Mouse (Mus musculus): Measurements from ENCODE around the gene Serpinb6a.
"Not testable (repeated sequence)": the region's sequence is repeated elsewhere in the genome, so short reads cannot be mapped to it uniquely, and the experiment has no call there.

Gene Serpinb6a

GRCm38 (mm10) chr13:33966574-33966973 lies 36.0 kb downstream of the Serpinb6a start:
- DNase-seq, result no peak

DNA sequence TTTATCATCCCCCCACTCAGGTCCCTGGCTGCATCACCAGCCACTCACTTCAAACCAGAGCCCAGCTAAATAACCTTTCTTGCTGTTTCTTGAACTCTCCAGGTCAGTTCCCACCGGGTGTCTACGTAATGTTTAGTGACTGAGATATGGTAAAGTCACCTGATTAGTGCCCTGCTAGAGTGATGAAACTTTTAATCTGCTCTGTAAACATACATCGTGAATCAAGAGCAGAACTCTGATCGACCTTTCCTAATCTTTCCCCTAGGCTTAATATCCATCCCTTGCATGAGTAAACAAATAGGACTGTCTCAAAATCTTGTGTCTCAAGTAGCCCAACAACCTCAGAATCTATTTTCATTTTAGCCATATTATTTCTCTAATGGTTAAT lies 36.6 kb downstream of the Serpinb6a start:
- DNase-seq, result no peak

DNA sequence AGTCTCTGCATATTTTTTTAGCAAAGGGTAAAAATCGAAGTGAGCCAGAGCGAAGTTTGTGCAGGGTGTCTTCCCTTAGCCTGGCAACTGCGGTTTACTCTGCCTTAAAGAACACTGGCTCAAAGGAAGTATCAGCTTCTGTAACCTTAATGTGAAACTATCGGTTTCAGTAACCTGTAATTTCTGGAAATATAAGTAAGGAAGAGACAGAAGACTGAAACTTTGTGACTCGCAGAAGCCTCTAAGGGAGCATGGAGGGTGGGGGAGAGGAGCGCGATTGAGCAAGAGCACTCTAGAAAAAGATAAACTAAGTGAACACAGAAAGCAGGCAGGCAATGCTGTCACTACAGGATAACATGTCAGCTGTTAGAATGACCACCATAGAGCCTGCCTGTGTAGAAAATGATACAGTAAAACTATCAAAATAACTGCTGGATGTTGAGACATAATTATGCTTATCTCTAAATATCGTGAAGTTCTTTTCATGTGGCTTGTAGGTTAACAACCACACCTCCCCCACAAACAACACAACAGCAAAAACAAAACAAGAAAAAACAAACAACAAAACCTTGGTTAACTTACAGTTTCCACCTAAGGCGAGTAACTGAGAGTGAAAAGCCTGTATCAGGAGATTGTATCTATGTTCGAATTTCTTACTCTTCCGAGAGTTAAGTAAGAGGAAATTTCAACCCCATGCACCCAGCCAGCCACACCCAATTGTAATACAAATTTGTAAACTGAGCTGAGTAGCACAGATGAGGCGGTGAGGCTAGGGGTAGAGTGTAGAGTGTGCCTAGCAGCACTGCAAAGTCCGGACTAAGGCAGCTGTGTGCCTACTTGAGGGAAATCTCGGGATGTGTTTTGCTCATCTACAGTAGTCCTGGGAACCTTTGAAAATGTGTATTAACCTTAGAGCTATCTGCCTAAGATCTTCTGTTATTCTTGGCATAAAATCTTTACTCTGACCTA lies 37.3 kb downstream of the Serpinb6a start:
- peak in 1 of 2 experiments; percentile 4 for DNase-seq

GRCm38 (mm10) chr13:33964206-33965046 lies 38.2 kb downstream of the Serpinb6a start, which contains the start of gene Nqo2:
Gene Nqo2 (plus strand): TSS chr13:33964687.
- peak; percentile 42 to 45 for DNase-seq

DNA sequence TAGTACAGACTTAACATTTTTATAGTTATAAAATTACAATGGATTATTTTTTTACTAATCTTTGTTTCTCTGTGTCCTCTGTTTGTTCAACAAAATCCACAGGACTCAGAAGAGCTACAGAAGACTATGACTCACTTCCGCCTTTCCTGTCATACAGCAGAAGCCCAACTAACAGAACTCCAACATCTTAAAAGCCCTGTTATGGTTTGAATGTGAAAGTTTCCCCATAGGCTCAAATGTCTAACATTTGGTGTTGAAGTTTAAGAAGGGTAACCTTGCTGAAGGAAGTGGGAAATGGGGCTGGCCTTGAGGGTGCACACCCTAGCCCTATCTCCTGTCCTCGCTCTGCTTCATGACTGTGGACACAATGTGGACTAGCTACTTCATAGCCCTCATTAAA lies 42.8 kb downstream of the Serpinb6a start:
- DNase-seq, result no peak

DNA sequence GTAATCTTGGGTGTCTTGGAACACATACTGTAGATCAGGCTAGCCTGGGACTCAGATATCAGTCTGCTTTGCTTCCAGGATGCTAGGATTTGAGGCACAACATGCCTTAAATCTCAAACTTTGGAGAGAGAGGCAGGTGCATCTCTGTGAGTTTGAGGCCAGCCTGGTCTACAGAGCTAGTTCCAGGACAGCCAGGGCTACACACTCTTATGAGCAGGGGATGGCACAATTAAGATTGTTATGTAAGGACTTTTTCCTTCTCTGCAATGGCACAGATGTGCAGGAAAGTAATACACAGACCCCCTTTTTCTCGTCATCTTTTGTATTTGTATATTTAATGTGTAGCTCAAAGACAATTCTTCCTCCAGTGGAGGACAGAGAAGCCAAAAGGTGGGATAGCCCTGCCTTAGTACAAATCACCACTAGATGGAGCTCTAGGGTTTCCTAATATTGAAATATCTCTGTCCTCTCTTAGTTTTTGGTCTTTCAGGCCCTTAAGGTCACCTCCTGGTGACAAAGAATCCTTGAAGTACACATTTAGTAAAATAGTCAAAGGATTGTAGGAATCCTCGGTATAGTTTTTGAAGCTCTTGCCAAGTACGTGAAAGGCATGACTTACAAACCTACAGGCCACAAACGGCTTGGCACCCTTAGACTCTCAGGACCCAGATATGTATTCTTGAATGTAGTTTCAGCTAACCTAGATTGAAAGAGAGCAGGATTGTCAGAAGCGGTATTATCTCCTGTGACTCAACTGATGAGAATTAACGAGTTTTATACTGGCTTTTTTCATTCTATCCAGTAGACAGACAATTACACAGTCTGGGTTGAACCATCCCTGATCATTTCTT lies 45.8 kb downstream of the Serpinb6a start:
- DNase-seq, result peak; percentile 23 to 45

- no peak for DNase-seq
Measured at GRCm38 (mm10) chr13:33952947-33953346, 49.6 kb downstream of the Serpinb6a start.

GRCm38 (mm10) chr13:33952075-33952449 lies 50.5 kb downstream of the Serpinb6a start:
- DNase-seq, result no peak

- no peak for DNase-seq
Measured at GRCm38 (mm10) chr13:33951308-33952074, 51.1 kb downstream of the Serpinb6a start.

- peak; percentile 19 to 21 for DNase-seq
Measured at GRCm38 (mm10) chr13:33942212-33942779, 60.3 kb downstream of the Serpinb6a start.

DNA sequence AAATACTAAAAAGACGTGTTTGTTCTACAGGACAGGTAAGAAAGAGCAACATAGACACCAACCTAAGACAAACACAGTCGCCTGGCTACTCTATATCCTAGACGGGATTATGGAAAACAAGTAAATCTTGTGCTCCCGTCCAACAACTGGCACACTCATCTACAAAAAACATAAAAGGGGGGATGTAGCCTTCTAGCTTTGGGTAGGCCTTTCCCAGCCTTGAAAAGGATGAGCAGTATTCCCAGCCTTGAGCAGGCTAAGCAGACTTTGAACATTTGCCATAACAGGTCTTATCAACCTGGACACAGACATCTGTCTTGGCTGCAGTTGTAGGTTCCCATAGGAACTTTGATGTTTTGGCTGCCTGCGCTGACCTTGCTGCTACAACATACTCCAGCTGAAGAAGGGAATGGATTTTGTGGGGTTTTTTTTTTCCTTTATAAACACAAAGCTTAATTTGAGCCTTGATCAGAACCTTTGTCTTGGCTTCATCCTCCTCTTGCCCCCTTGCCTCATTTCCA lies 61.2 kb downstream of the Serpinb6a start:
- no peak for DNase-seq

- not testable (repeated sequence) for DNase-seq
Measured at GRCm38 (mm10) chr13:33937587-33937986, 65.0 kb downstream of the Serpinb6a start.

- DNase-seq, result no peak
Measured at GRCm38 (mm10) chr13:33937151-33937550, 65.4 kb downstream of the Serpinb6a start.

- no peak for DNase-seq
Measured at GRCm38 (mm10) chr13:33935465-33936181, 67.0 kb downstream of the Serpinb6a start.

DNA sequence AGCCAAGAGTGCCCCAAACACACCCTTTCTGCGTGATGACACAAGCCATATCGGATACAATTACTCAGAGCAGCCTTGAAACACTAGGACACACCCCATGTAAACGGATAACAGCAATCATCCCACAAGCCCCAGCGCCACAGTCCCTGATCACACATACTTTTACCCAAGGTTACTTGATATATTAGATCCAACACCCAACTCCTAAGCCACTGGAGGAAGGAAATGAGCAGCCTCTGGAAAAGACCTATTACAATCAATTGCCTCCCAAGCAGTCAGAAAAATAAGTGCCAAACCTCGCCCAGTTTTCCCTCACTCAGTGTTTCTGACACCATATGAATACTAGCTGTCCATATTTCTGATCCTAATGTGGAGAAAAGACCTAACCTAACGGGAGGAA lies 67.9 kb downstream of the Serpinb6a start:
- no peak for DNase-seq

DNA sequence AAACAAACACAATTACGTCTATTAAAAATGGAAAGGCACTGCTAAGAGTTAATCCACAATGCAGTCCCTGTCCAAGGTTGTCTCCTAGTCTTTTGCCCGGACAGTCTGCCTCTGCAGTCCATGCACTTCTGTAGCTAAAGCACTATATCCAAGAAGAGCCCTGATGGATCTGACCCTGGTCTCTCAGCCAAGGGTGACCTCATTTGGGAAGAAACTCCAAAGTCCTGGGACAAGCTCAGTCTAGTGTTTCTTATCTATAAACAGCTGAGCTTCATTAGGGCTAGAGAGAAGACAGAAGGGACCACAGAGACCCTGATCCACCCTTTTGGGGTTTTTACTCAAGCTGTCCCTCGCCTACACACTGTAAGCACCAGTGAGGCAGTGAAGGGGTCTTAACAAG lies 71.7 kb downstream of the Serpinb6a start:
- no peak for DNase-seq

DNA sequence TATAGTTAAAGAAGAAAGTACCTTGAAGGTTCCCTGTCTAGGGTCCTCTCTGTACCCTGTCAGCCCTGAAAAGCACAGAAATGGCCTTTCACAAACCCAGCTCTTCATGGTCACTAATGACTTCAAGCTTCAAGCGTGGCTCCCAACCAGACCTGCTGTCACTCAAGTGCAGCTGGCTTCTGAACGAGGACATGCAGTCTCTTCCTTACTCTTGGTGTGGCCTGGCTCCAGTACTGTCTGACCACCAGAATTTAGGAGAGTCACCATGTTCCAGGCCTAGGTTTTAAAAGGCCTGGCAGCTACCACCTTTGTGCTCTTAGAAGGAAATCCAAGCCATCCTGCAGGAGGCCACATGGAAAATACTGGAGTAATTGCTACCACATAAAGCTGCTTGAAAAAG lies 72.3 kb downstream of the Serpinb6a start:
- no peak for DNase-seq

DNA sequence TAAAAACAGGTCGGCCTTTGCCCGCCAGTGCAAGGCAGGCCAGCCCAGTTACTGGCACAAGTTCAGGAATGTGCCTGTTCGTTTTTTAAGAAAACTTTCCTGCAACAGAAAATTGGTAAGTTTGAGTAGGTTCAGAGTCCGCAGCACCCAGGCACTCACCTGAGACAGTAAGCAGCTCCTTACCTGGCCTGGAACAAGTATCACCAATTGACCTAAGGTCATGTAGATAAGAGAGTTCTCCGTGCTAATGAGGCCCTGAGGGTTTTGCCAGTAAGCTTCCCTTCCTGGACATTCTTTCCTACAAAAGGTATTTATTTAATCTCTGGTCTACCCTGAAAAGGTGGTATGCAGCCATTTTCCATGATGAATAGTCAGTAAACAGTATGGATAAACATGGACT lies 80.9 kb downstream of the Serpinb6a start:
- DNase-seq, result no peak

DNA sequence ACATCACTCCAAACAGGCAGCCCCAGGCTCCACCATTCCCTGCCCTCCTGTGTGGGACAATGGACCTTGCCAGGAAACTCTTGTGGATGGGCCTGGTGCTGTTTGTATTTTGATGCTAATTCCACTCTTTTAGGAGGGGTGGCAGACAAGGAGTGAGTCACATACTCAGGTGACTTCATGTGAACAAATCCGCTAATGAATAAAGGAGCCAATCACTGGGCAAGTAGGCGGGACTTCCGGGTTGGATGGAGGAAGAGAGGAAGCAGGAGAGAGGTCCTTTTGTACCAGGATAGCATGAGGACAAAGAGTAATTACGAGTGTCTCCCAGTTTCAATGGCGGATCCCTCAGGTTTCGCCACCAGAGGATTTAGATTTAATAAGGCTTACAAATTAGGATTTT lies 81.6 kb downstream of the Serpinb6a start:
- DNase-seq, result no peak

DNA sequence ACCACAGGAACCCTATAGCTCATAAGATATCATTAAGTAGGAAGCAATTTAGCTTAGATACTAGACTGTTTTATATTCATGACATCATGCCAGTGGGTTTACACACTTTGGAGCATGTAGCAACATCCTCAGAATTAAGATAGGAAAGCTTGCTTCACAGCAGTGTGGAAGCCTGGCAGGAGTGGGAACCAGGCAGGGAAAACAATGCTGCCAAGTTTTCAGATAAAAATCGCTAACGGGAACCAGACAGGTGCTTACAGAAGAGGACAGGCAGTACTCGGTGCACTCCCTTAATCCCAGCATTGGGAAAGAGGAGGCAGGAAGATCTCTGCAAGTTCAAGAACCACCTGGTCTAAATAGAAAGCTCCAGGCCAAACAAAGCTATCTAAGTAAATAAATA lies 95.8 kb downstream of the Serpinb6a start:
- no peak for DNase-seq
